Mouse (Mus musculus) cerebellum, postnatal 25 days (tissue): Measurements from ENCODE around the gene Irf8.
"Not testable (repeated sequence)": the region's sequence is repeated elsewhere in the genome, so short reads cannot be mapped to it uniquely, and the experiment has no call there.

Experiments
- DNase-seq, 2 experiments: peaks; one replicate each; pipeline ENCODE4 v3.0.0; 2021; ENCODE audit warnings: mixed read lengths in 2 of 2

Irf8 gene

GRCm38 (mm10) chr8:120723025-120723424, 13.1 kb upstream of the Irf8 start:
- no peak for DNase-seq

GRCm38 (mm10) chr8:120724096-120724495, 12.1 kb upstream of the Irf8 start:
- not testable (repeated sequence) for DNase-seq

- DNase-seq: no peak
These were observed 11.2 kb upstream of the Irf8 start for GRCm38 (mm10) chr8:120724816-120725575.

GRCm38 (mm10) chr8:120725576-120725950, 10.6 kb upstream of the Irf8 start:
- no peak for DNase-seq

GRCm38 (mm10) chr8:120726051-120726450, 10.1 kb upstream of the Irf8 start:
- DNase-seq: no peak

GRCm38 (mm10) chr8:120728488-120729160, 7.5 kb upstream of the Irf8 start:
- no peak for DNase-seq

GRCm38 (mm10) chr8:120731582-120731981, 4.6 kb upstream of the Irf8 start:
- no peak for DNase-seq

GRCm38 (mm10) chr8:120732068-120732467, 4.1 kb upstream of the Irf8 start:
- DNase-seq: no peak

GRCm38 (mm10) chr8:120736486-120736885, 328 bp downstream of the Irf8 start:
- DNase-seq: peak in 1 of 2 experiments; percentile 48

GRCm38 (mm10) chr8:120737166-120737565, 1.0 kb downstream of the Irf8 start:
- no peak for DNase-seq

- no peak for DNase-seq
These were observed 2.6 kb downstream of the Irf8 start for GRCm38 (mm10) chr8:120738771-120739170.

- no peak for DNase-seq
These were observed 3.4 kb downstream of the Irf8 start for GRCm38 (mm10) chr8:120739526-120739925.

- DNase-seq: no peak
These were observed 4.4 kb downstream of the Irf8 start for GRCm38 (mm10) chr8:120740579-120740978.

GRCm38 (mm10) chr8:120741001-120741400, 4.8 kb downstream of the Irf8 start:
- DNase-seq: no peak

- DNase-seq: no peak
These were observed 5.8 kb downstream of the Irf8 start for GRCm38 (mm10) chr8:120741815-120742530.

- no peak for DNase-seq
These were observed 7.2 kb downstream of the Irf8 start for GRCm38 (mm10) chr8:120743149-120743897.

GRCm38 (mm10) chr8:120743898-120744290, 7.7 kb downstream of the Irf8 start:
- no peak for DNase-seq

- DNase-seq: no peak
These were observed 8.3 kb downstream of the Irf8 start for GRCm38 (mm10) chr8:120744448-120744847.

- DNase-seq: no peak
These were observed 9.1 kb downstream of the Irf8 start for GRCm38 (mm10) chr8:120745226-120745625.

- no peak for DNase-seq
These were observed 10.0 kb downstream of the Irf8 start for GRCm38 (mm10) chr8:120746007-120746701.

- no peak for DNase-seq
These were observed 11.1 kb downstream of the Irf8 start for GRCm38 (mm10) chr8:120747286-120747685.

GRCm38 (mm10) chr8:120750616-120751015, 14.5 kb downstream of the Irf8 start:
- DNase-seq: no peak
